Mouse (Mus musculus): ENCODE measurements around the gene Alas2. TPM values are rescaled to one million over a fixed set of nuclear protein-coding genes. Genes with fewer than 3 reads are reported as not detected.

The Alas2 gene
- total RNA-seq, 2 experiments from 2014 or later = 5.6 to 8.2 TPM

DNA sequence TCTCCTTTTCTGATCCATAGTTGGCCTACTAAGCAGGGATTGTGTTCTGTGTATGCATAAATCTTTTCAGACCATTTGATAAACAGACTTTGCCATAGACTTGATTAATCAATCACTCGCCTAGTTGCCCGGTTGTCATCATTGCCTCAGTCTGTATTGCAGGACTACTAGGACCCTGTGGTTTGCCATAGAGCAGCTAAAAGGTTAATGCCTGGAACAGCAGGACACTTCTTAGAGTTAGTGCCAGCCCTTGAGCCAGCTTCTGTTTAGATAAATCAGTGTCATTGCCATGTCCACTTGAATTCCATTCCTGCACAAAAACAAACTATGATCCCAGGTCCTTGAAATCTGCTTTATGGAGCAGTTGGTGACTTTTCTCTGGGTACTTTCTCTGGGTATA is 51.7 kb downstream of the Alas2 start:
- DNase-seq (ENCODE audit: low spot score in 2 of 2) = no peak

Small RNA genes within 50 kb of the gene (microRNA-seq; reads per million reads assigned to microRNA genes)
- not detected for gene Mir3620

Other genes with a start within 250 kb of the Alas2 start
- 10 to 100 TPM in 1 of 2 experiments, 1 to 10 TPM in 1; 7.2 to 10.0 TPM for gene Tmem29, start 88.2 kb upstream of the Alas2 start, total RNA-seq (2021)
- gene Pfkfb1, start 40.9 kb downstream of the Alas2 start, total RNA-seq (2021) = 10 to 100 TPM in 1 of 2 experiments, 1 to 10 TPM in 1; 4.4 to 10.3 TPM
- gene Apex2, start 42.5 kb downstream of the Alas2 start, total RNA-seq (2021) = 10 to 100 TPM in 1 of 2 experiments, 1 to 10 TPM in 1; 9.1 to 15.6 TPM
- gene Tro, start 110.2 kb downstream of the Alas2 start, total RNA-seq (2021) = 10 to 100 TPM; 16.2 to 19.3 TPM

Measured in gastrocnemius, postnatal 4 days (tissue).